Mouse (Mus musculus) ES-E14 (cell line): Measurements from ENCODE around the gene Nhp2.

ENCODE experiments used
- CHD2 ChIP-seq: IDR thresholded peaks from 2 replicates; pipeline ENCODE4 v1.6.1; 2014; ENCODE audit warnings: mild to moderate bottlenecking, low read depth, low read length, inconsistent platforms
- HCFC1 ChIP-seq: IDR thresholded peaks from 2 replicates; pipeline ENCODE4 v1.6.1; 2012; ENCODE audit warnings: low read length, inconsistent platforms, borderline replicate concordance; ENCODE audit not compliant: insufficient read depth
- MAFK ChIP-seq: IDR thresholded peaks from 2 replicates; pipeline ENCODE4 v1.6.1; 2014; ENCODE audit warnings: mild to moderate bottlenecking, low read depth, low read length, inconsistent platforms; ENCODE audit not compliant: insufficient read depth
- ZNF384 ChIP-seq: IDR thresholded peaks from 2 replicates; pipeline ENCODE4 v1.6.1; 2012; ENCODE audit warnings: low read depth, low read length, inconsistent platforms

GRCm38 (mm10) chr11:51646751-51647667 is 27.5 kb downstream of the Nhp2 start:
- peak; percentile 31; the same call in 1 of the 2 replicates for TF ChIP-seq HCFC1
- TF ChIP-seq CHD2, result no peak
- TF ChIP-seq MAFK, result 0 out of 2 replicates have a peak, but pooled peaks have one; percentile 9
- no peak for TF ChIP-seq ZNF384
